Mouse (Mus musculus) gastrocnemius, postnatal 10 days (tissue): ENCODE results near the gene Mapk11. TPM values are rescaled to one million over a fixed set of nuclear protein-coding genes. Genes with fewer than 3 reads are reported as not detected.
A peak's percentile ranks its signal among the peaks of the same experiment; 100 is the strongest.

Source experiments
- DNase-seq: peaks from one replicate; pipeline ENCODE4 v3.0.0; 2021; ENCODE audit warnings: mixed read lengths
- long read RNA-seq, 2 experiments: library from polyadenylated mRNA; stranded (forward); transcript quantifications; one replicate each; pipeline ENCODE4 v2.0.0; 2021
- total RNA-seq, 2 experiments: library from RNA; stranded (reverse); gene quantifications; 2 replicates each; pipeline ENCODE4 v1.2.3; 2021

Mapk11 gene
- 1 to 10 TPM; 2.1 to 3.0 TPM for total RNA-seq
- long read RNA-seq, experiment 1, transcript Mapk11-201 (12 exons, 2,461 nt): major isoform, 5 of 8 reads
- long read RNA-seq, experiment 1, partial matches to known transcripts: 2 of 8 reads
- long read RNA-seq, experiment 1, other reads (novel, unspliced or antisense): 1 of 8 reads
- long read RNA-seq, experiment 2, partial matches to known transcripts: 0 of 1 reads
- long read RNA-seq, experiment 2, other reads (novel, unspliced or antisense): 0 of 1 reads

GRCm38 (mm10) chr15:89149271-89150040 lies at the start of gene Mapk11:
Mapk11 (minus strand) TSS chr15:89149628.
- no peak for DNase-seq

GRCm38 (mm10) chr15:89197056-89197455 lies 47.6 kb upstream of the Mapk11 start:
- no peak for DNase-seq

GRCm38 (mm10) chr15:89196313-89196706 lies 46.9 kb upstream of the Mapk11 start, which contains the start of gene Dennd6b:
Dennd6b (minus strand) TSS chr15:89196496.
- peak; percentile 96 for DNase-seq

- peak; percentile 92 for DNase-seq
These were observed 46.4 kb upstream of the Mapk11 start for GRCm38 (mm10) chr15:89195690-89196312.

DNA sequence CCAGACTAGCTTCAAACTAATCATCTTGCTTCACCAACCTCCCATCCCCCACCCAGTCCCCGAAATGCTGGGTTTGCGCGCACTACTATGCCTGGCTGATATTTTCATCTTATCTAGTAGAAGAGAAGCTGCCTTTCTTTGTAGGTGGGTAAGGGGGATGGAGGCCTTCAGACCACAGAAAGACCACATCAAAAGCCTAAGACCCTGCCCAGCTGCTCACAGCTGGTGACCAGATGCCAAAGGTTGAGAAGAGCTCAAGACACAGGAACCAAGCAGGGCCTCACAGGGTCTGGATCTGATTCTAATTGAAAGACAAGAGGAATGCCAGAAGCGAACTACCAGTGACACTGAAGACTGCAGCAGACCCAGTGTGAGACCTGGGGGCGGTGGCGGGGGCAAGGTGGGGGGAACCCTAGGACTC lies 45.8 kb upstream of the Mapk11 start:
- DNase-seq: no peak

DNA sequence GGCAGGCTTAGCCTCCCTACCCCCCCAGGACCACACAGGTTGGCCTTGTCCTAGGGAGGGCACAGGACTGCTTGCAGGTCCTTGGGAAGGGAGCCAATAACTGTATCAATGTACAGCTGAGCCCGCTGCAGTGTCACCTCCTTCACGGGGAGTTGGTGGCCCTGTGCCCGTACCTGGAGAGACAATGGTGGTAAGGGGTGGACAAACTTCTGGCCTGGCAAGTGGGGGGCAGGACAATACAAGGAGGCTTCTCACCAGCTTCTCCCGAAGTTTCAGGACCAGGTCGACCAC lies 35.5 kb upstream of the Mapk11 start:
- DNase-seq: no peak

- peak; percentile 3 for DNase-seq
These were observed 34.9 kb upstream of the Mapk11 start for GRCm38 (mm10) chr15:89184141-89184936.

DNA sequence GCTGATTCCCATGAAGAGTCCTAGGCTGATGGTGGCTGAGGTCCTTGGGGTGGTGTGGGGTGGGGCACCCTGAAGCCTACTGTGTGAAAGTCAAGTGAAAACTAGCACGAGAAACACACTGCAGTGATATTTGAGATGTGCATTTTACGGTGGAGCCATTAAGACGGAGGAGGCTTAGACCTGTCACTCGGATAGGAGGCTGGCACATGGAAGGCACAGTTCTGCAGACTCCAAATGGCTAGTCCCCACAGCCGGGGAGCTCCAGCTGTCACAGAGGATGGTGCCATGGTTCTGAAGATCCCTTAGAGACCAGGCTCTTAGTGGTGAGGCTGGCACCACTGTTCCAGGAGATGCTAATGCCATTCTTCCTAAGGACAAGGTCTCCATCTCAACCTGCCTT lies 33.4 kb upstream of the Mapk11 start:
- DNase-seq: no peak

DNA sequence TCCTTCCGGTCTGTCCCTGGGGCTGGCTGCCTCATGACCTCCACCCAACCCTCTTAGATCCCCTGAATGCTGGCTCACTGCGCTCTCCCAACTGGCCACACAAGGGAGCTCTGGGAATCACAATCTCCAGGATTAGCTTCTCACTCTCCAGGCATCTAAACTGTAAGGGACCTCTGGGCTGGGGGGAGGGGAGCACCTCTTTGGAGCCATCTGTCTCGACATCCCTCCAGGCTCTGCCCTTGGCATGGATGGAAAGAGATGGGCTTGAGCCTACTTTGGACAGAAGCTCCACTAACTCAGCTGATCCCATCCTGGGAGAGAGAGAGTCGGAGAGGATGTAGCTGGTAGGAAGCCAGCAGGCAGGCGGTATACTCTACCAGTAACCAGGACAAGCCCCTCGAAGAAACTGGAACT lies 32.9 kb upstream of the Mapk11 start:
- DNase-seq: peak; percentile 33

- DNase-seq: peak; percentile 3
These were observed 32.3 kb upstream of the Mapk11 start for GRCm38 (mm10) chr15:89181561-89182270.

GRCm38 (mm10) chr15:89180571-89181229 lies 31.3 kb upstream of the Mapk11 start, which contains the start of gene Plxnb2:
Plxnb2 (minus strand) TSS chr15:89180788.
- DNase-seq: peak; percentile 76

DNA sequence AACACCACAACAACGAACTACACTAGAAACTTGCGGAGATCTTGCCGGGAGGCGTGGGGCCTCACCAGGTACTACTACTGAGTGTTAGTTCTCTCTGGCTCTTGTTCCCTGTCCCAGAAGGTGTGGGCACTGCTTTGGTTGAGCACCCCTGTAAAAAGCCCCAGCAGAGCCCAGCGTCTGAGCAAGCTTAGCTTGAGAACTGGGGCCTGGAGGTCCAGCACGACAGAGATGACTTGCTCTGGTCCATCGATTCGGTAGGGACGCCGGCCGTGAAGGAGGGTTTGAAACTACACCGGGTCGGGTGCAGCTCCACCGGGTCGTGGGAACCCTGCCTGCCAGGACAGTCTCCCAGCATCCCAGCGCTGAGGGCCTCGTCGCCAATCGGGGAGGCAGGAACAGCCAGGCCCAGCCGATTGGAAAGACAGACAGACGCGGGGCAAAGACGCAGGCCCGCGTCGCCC lies 30.7 kb upstream of the Mapk11 start:
- DNase-seq: no peak

DNA sequence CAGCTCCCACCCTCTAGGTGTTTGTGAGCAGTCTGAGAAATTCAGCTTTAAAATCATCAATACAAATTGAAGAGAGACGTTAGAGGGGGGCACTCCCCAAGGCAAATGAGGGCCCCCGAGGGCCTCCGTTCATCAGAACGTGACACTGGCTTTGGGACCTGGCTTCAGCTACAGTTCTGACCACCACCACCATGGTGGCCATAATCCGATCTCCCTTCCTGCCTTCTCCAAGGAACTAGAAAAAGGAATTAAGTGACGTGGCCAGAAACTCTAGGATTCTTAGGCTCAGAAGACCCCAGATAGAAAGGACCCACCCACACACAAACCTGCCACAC lies 30.2 kb upstream of the Mapk11 start:
- no peak for DNase-seq

GRCm38 (mm10) chr15:89178954-89179629 lies 29.7 kb upstream of the Mapk11 start:
- DNase-seq: peak; percentile 72

- DNase-seq: no peak
These were observed 28.9 kb upstream of the Mapk11 start for GRCm38 (mm10) chr15:89178260-89178860.

- no peak for DNase-seq
These were observed 28.3 kb upstream of the Mapk11 start for GRCm38 (mm10) chr15:89177576-89178259.

DNA sequence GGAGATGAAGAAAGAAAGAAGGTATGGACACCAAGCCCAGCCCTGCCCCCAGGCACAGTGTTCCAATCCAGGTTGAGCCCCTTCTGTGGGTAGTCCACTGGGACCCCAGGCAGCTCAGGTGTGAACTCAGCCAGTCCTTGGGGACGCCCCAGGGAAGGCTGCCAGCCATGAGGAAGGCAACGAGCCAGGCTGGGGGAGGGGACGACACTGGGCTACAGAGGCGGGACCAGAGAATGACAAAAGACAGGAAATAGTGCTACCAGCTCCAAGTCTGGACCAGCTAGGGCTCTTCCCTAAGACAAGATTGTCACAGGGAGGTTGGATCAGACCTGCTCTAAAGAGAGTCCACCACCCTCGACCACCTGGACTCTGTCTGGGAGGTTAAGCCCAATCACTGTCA lies 27.7 kb upstream of the Mapk11 start:
- peak; percentile 59 for DNase-seq

GRCm38 (mm10) chr15:89175411-89176155 lies 26.2 kb upstream of the Mapk11 start:
- no peak for DNase-seq

GRCm38 (mm10) chr15:89174889-89175339 lies 25.5 kb upstream of the Mapk11 start:
- DNase-seq: no peak
